Mouse (Mus musculus) midbrain, embryonic 13.5 days (tissue): ENCODE results near the gene Mdm4. TPM values are rescaled to one million over a fixed set of nuclear protein-coding genes. Genes with fewer than 3 reads are reported as not detected.
"Not testable (repeated sequence)": the region's sequence is repeated elsewhere in the genome, so short reads cannot be mapped to it uniquely, and the experiment has no call there.

Experiments used
- ATAC-seq: fragments of 200-750 bp; cut with Nextera tagmentation; 2 replicates; pipeline ENCODE4 v1.8.0; 2017; ENCODE audit warnings: mild to moderate bottlenecking, moderate TSS enrichment, moderate library complexity
- H3K27ac ChIP-seq: fragments of 300-500 bp; sonication (generic); 2 replicates; pipeline ENCODE4 v1.5.1; 2015; ENCODE audit warnings: inconsistent platforms, mild to moderate bottlenecking, moderate library complexity
- H3K27me3 ChIP-seq: fragments of 300-500 bp; sonication (generic); 2 replicates; pipeline ENCODE4 v1.6.1; 2015; ENCODE audit warnings: mild to moderate bottlenecking, inconsistent platforms
- H3K36me3 ChIP-seq: fragments of 300-500 bp; sonication (generic); 2 replicates; pipeline ENCODE4 v1.6.1; 2015; ENCODE audit warnings: mild to moderate bottlenecking, inconsistent platforms
- H3K4me1 ChIP-seq: fragments of 300-500 bp; sonication (generic); replicated peaks from 2 replicates; pipeline ENCODE4 v1.6.1; 2015; ENCODE audit warnings: inconsistent platforms
- H3K4me2 ChIP-seq: fragments of 300-500 bp; sonication (generic); replicated peaks from 2 replicates; pipeline ENCODE4 v1.6.1; 2015; ENCODE audit warnings: moderate library complexity, mild to moderate bottlenecking, inconsistent platforms
- H3K4me3 ChIP-seq: fragments of 300-500 bp; sonication (generic); replicated peaks from 2 replicates; pipeline ENCODE4 v1.5.1; 2015; ENCODE audit warnings: mild to moderate bottlenecking, inconsistent platforms
- H3K9ac ChIP-seq: fragments of 300-500 bp; sonication (generic); replicated peaks from 2 replicates; pipeline ENCODE4 v1.6.1; 2015; ENCODE audit warnings: mild to moderate bottlenecking, inconsistent platforms
- H3K9me3 ChIP-seq: fragments of 300-500 bp; sonication (generic); 2 replicates; pipeline ENCODE4 v1.6.1; 2016; ENCODE audit warnings: mild to moderate bottlenecking, inconsistent platforms
- WGBS: fragments of 180-500 bp; shearing (Covaris S2); methylation state at CpG from one replicate; pipeline ENCODE4 v1.1.7; 2015; 5-methylcytosine and 5-hydroxymethylcytosine counted together
- polyA plus RNA-seq: library from polyadenylated mRNA; unstranded; fragments of >200 nt; fragmentation: Nextera tagmentation; extraction: Ambion mirVana; gene quantifications from 2 replicates; pipeline ENCODE4 v1.2.1, GENCODE M21; 2015

The Mdm4 gene
- polyA plus RNA-seq, 1 experiment from 2014 or later = 46.1 TPM

- Histone ChIP-seq H3K36me3 (no peaks in the 10 kb centered on the region), H3K4me3 (peak overlapping the region; percentile 84), H3K27me3 (no peaks in the 10 kb centered on the region), H3K9ac (peak overlapping the region; percentile 98), H3K9me3 (no peaks in the 10 kb centered on the region), H3K4me2 (peak overlapping the region; percentile 84), H3K4me1 (peaks cover 55% of the 10 kb centered on the region), H3K27ac (peak overlapping the region; percentile 98)
- 34% methylated on average over 8 of the region's 8 CpGs for WGBS
- no peak for ATAC-seq
Measured at GRCm38 (mm10) chr1:133047575-133047974, 17.2 kb upstream of the Mdm4 start.

- ATAC-seq = peak; percentile 73
- 0% methylated on average over 40 of the region's 40 CpGs for WGBS
- Histone ChIP-seq H3K27me3 (no peaks in the 10 kb centered on the region), H3K4me2 (peak overlapping the region; percentile 84), H3K9me3 (no peaks in the 10 kb centered on the region), H3K27ac (peak overlapping the region; percentile 98), H3K4me3 (peak overlapping the region; percentile 84), H3K4me1 (peaks cover 49% of the 10 kb centered on the region), H3K36me3 (no peaks in the 10 kb centered on the region), H3K9ac (peak overlapping the region; percentile 98)
Measured at GRCm38 (mm10) chr1:133046441-133046931, 16.1 kb upstream of the Mdm4 start.

- peak; percentile 92 for ATAC-seq
- H3K27me3 ChIP-seq = no peaks in the 10 kb centered on the region
- peak overlapping the region; percentile 84 for H3K4me3 ChIP-seq
- H3K36me3 ChIP-seq = no peaks in the 10 kb centered on the region
- peak overlapping the region; percentile 84 for H3K4me2 ChIP-seq
- under 1% methylated on average over 61 of the region's 71 CpGs for WGBS
- no peaks in the 10 kb centered on the region for H3K9me3 ChIP-seq
- H3K9ac ChIP-seq = peak overlapping the region; percentile 98
- H3K27ac ChIP-seq = peak overlapping the region; percentile 98
- peaks cover 49% of the 10 kb centered on the region for H3K4me1 ChIP-seq
Measured at GRCm38 (mm10) chr1:133045861-133046440, 15.6 kb upstream of the Mdm4 start.

- Histone ChIP-seq H3K4me1 (peaks cover 45% of the 10 kb centered on the region), H3K27me3 (no peaks in the 10 kb centered on the region), H3K27ac (peak within 1 kb of the TSS; percentile 98), H3K4me2 (peak within 1 kb of the TSS; percentile 84), H3K4me3 (peak within 1 kb of the TSS; percentile 84), H3K36me3 (no peaks in the 10 kb centered on the region), H3K9ac (peak within 1 kb of the TSS; percentile 98), H3K9me3 (no peaks in the 10 kb centered on the region)
- peak; percentile 15; the same call in 1 of the 2 replicates for ATAC-seq
- 3% methylated on average over 15 of the region's 15 CpGs for WGBS
Measured at GRCm38 (mm10) chr1:133045011-133045860, 14.9 kb upstream of the Mdm4 start, which contains the start of gene Pik3c2b. Gene Pik3c2b (plus strand): TSS chr1:133045667.

GRCm38 (mm10) chr1:133039505-133039949 lies 9.2 kb upstream of the Mdm4 start:
- H3K27ac ChIP-seq = 0 out of 2 replicates have a peak overlapping the region, but pooled peaks have one; percentile 3
- peak; percentile 90 for ATAC-seq
- no peaks in the 10 kb centered on the region for H3K36me3 ChIP-seq
- H3K27me3 ChIP-seq = no peaks in the 10 kb centered on the region
- no peak overlapping the region for H3K4me2 ChIP-seq
- WGBS = 7% methylated on average over 4 of the region's 4 CpGs
- no peaks in the 10 kb centered on the region for H3K4me1 ChIP-seq
- no peaks in the 10 kb centered on the region for H3K9me3 ChIP-seq
- no peak overlapping the region for H3K9ac ChIP-seq
- no peak overlapping the region for H3K4me3 ChIP-seq

- not testable (repeated sequence) for H3K36me3 ChIP-seq, H3K9ac ChIP-seq, H3K4me3 ChIP-seq, H3K27me3 ChIP-seq, H3K9me3 ChIP-seq, H3K4me2 ChIP-seq, H3K27ac ChIP-seq, ATAC-seq
- H3K4me1 ChIP-seq = peaks cover 12% of the 10 kb centered on the region
- 66% methylated on average over 7 of the region's 7 CpGs for WGBS
Measured at GRCm38 (mm10) chr1:133034682-133035081, 4.3 kb upstream of the Mdm4 start.

GRCm38 (mm10) chr1:133034091-133034460 lies 3.7 kb upstream of the Mdm4 start:
- peak; percentile 58 for ATAC-seq
- H3K4me1 ChIP-seq = peaks cover 12% of the 10 kb centered on the region

GRCm38 (mm10) chr1:133033316-133034090 lies 3.1 kb upstream of the Mdm4 start:
- Histone ChIP-seq H3K4me1 (peaks cover 12% of the 10 kb centered on the region), H3K9me3 (no peaks in the 10 kb centered on the region), H3K4me3 (peak overlapping the region; percentile 49), H3K36me3 (no peaks in the 10 kb centered on the region), H3K9ac (peak overlapping the region; percentile 50), H3K4me2 (peak overlapping the region; percentile 56), H3K27me3 (no peaks in the 10 kb centered on the region), H3K27ac (peak overlapping the region; percentile 72)
- peak; percentile 74 for ATAC-seq
- under 1% methylated on average over 28 of the region's 28 CpGs for WGBS

More at GRCm38 (mm10) chr1:133034091-133034460, 3.7 kb upstream of the Mdm4 start:
- Histone ChIP-seq H3K9me3 (no peaks in the 10 kb centered on the region), H3K27me3 (no peaks in the 10 kb centered on the region), H3K4me3 (peak overlapping the region; percentile 49), H3K36me3 (no peaks in the 10 kb centered on the region), H3K27ac (no peak overlapping the region), H3K9ac (no peak overlapping the region), H3K4me2 (peak overlapping the region; percentile 56)
- WGBS = 3% methylated on average over 11 of the region's 11 CpGs

- peak; percentile 40; the same call in 1 of the 2 replicates for ATAC-seq
- H3K4me3 ChIP-seq = peak overlapping the region; percentile 49
Measured at GRCm38 (mm10) chr1:133032981-133033315, 2.6 kb upstream of the Mdm4 start.

GRCm38 (mm10) chr1:133029744-133030143 lies 617 bp downstream of the Mdm4 start:
- WGBS = 89% methylated on average over 3 of the region's 3 CpGs
- no peaks in the 10 kb centered on the region for H3K36me3 ChIP-seq
- no peak for ATAC-seq
- no peak overlapping the region for H3K27ac ChIP-seq
- H3K4me2 ChIP-seq = no peak overlapping the region
- H3K9me3 ChIP-seq = no peaks in the 10 kb centered on the region
- no peaks in the 10 kb centered on the region for H3K27me3 ChIP-seq
- H3K9ac ChIP-seq = no peak overlapping the region
- H3K4me3 ChIP-seq = no peak overlapping the region
- peaks cover 12% of the 10 kb centered on the region for H3K4me1 ChIP-seq

More at GRCm38 (mm10) chr1:133032981-133033315, 2.6 kb upstream of the Mdm4 start:
- peak overlapping the region; percentile 56 for H3K4me2 ChIP-seq
- H3K36me3 ChIP-seq = no peaks in the 10 kb centered on the region
- no peaks in the 10 kb centered on the region for H3K9me3 ChIP-seq
- H3K9ac ChIP-seq = peak overlapping the region; percentile 50
- 10% methylated on average over 5 of the region's 5 CpGs for WGBS
- H3K27me3 ChIP-seq = no peaks in the 10 kb centered on the region
- H3K27ac ChIP-seq = peak overlapping the region; percentile 72
- H3K4me1 ChIP-seq = peaks cover 12% of the 10 kb centered on the region

GRCm38 (mm10) chr1:133027980-133028379 lies 2.4 kb downstream of the Mdm4 start:
- ATAC-seq = no peak
- Histone ChIP-seq H3K9me3 (no peaks in the 10 kb centered on the region), H3K27ac (no peak overlapping the region), H3K4me2 (no peak overlapping the region), H3K27me3 (no peaks in the 10 kb centered on the region), H3K4me1 (peaks cover 15% of the 10 kb centered on the region), H3K9ac (no peak overlapping the region), H3K4me3 (no peak overlapping the region), H3K36me3 (no peaks in the 10 kb centered on the region)
- 37% methylated on average over 7 of the region's 7 CpGs for WGBS
